Comparison of ENCODE assay signal across 19 mouse cellular contexts in genomic region chr2:58380020-58380419, GRCm38 (mm10). TPM values are rescaled to one million over a fixed set of nuclear protein-coding genes. Genes with fewer than 3 reads are reported as not detected.
DNase-seq lines count a peak whose midpoint lies in the region; ATAC-seq and TF ChIP-seq lines count a peak whose summit lies in the region.
"Had no signal": no experiment of that assay in that cellular context is flagged by ENCODE, and none has a peak within 500 bp of the region (broad histone marks: within the 10 kb centered on the region; RNA-seq: fewer than 3 reads in every experiment).

No protein-coding gene starts in this region.

- TF ChIP-seq CTCF in forebrain, postnatal 0 days (IDR thresholded peaks at IDR 0.05; ENCODE audit: low read depth): no peak
- TF ChIP-seq CTCF in gastrocnemius, adult 2 months (IDR thresholded peaks at IDR 0.05): no peak

- H3K27me3 ChIP-seq in forebrain, embryonic 13.5 days: no peaks in the 10 kb centered on the region
- H3K27me3 ChIP-seq in forebrain, postnatal 0 days (ENCODE audit: insufficient read depth, low read length): no peaks in the 10 kb centered on the region
- H3K27me3 ChIP-seq in hindbrain, embryonic 14.5 days (ENCODE audit: control insufficient read depth, insufficient read depth, low read length): no peaks in the 10 kb centered on the region
- H3K27me3 ChIP-seq in hindbrain, embryonic 11.5 days (ENCODE audit: control insufficient read depth, insufficient read depth, low read length): no peaks in the 10 kb centered on the region
- H3K27me3 ChIP-seq: heart, embryonic 13.5 days; hindbrain, embryonic 15.5 days had no signal

- no peak for DNase-seq in forebrain, postnatal 0 days
- peak; percentile 26 for DNase-seq in gastrocnemius, postnatal 10 days
- no peak for DNase-seq in gastrocnemius, adult 2 months
- DNase-seq in hindbrain, embryonic 14.5 days (ENCODE audit: low spot score): no peak
- no peak for DNase-seq in hindbrain, embryonic 11.5 days (ENCODE audit: low spot score)
- no peak for DNase-seq in frontal cortex, postnatal 10 days (ENCODE audit: low spot score in 2 of 2)
- DNase-seq: adrenal gland, postnatal 10 days; cerebellum, adult 11-12 months; cerebellum, adult 9-10 months; heart, postnatal 36 days; kidney, adult 8-10 months had no signal

- peak; percentile 50; the same call in 1 of the 2 replicates for ATAC-seq in forebrain, embryonic 13.5 days
- no peak for ATAC-seq in forebrain, postnatal 0 days
- 0 out of 2 replicates have a peak, but pooled peaks have one; percentile 16 for ATAC-seq in hindbrain, embryonic 14.5 days (ENCODE audit: low FRiP score)
- no peak for ATAC-seq in hindbrain, embryonic 11.5 days (ENCODE audit: low FRiP score)
- ATAC-seq: inflammation-experienced regulatory T-cells, adult 6 months; intestine, postnatal 0 days had no signal

- WGBS in forebrain, embryonic 13.5 days: 56% methylated on average over 5 of the region's 5 CpGs
- WGBS in forebrain, postnatal 0 days: 48% methylated on average over 5 of the region's 5 CpGs
- WGBS in hindbrain, embryonic 14.5 days: 59% methylated on average over 5 of the region's 5 CpGs
- WGBS in hindbrain, embryonic 11.5 days: 56% methylated on average over 5 of the region's 5 CpGs

- intact Hi-C loops in gastrocnemius, adult 2 months (cut with DNase I): no loop called here

- H3K27ac ChIP-seq in forebrain, embryonic 13.5 days: 0 out of 2 replicates have a peak overlapping the region, but pooled peaks have one; percentile 10
- H3K27ac ChIP-seq in forebrain, postnatal 0 days (ENCODE audit: low read depth, low read length): no peak overlapping the region
- H3K27ac ChIP-seq in gastrocnemius, adult 2 months: no peak overlapping the region
- no peak overlapping the region for H3K27ac ChIP-seq in hindbrain, embryonic 14.5 days
- no peak overlapping the region for H3K27ac ChIP-seq in hindbrain, embryonic 11.5 days (ENCODE audit: low read depth, low read length)
- H3K27ac ChIP-seq: embryonic facial prominence, embryonic 10.5 days; heart, embryonic 13.5 days; hindbrain, embryonic 15.5 days had no signal

- peaks cover 36% of the 10 kb centered on the region for H3K4me1 ChIP-seq in forebrain, embryonic 13.5 days
- H3K4me1 ChIP-seq in forebrain, postnatal 0 days (ENCODE audit: insufficient read depth): no peaks in the 10 kb centered on the region
- no peaks in the 10 kb centered on the region for H3K4me1 ChIP-seq in hindbrain, embryonic 14.5 days (replicated peaks; ENCODE audit: control insufficient read depth, insufficient read depth, low read length)
- no peaks in the 10 kb centered on the region for H3K4me1 ChIP-seq in hindbrain, embryonic 11.5 days (replicated peaks; ENCODE audit: control insufficient read depth, insufficient read depth, low read length)
- H3K4me1 ChIP-seq: embryonic facial prominence, embryonic 10.5 days; heart, embryonic 13.5 days; hindbrain, embryonic 15.5 days had no signal

- H3K4me2 ChIP-seq in forebrain, embryonic 13.5 days: no peak overlapping the region
- H3K4me2 ChIP-seq in forebrain, postnatal 0 days (ENCODE audit: low read depth): no peak overlapping the region
- H3K4me2 ChIP-seq in hindbrain, embryonic 14.5 days (replicated peaks): no peak overlapping the region
- H3K4me2 ChIP-seq in hindbrain, embryonic 11.5 days (replicated peaks; ENCODE audit: low read depth, low read length): no peak overlapping the region
- H3K4me2 ChIP-seq: heart, embryonic 13.5 days; hindbrain, embryonic 15.5 days had no signal

- no peak overlapping the region for H3K4me3 ChIP-seq in forebrain, embryonic 13.5 days
- no peak overlapping the region for H3K4me3 ChIP-seq in forebrain, postnatal 0 days (ENCODE audit: low read depth, low read length)
- H3K4me3 ChIP-seq in gastrocnemius, adult 2 months: no peak overlapping the region
- H3K4me3 ChIP-seq in hindbrain, embryonic 14.5 days (replicated peaks; ENCODE audit: low read length): no peak overlapping the region
- H3K4me3 ChIP-seq in hindbrain, embryonic 11.5 days (ENCODE audit: low read depth, low read length): no peak overlapping the region
- H3K4me3 ChIP-seq: embryonic facial prominence, embryonic 10.5 days; heart, embryonic 13.5 days; hindbrain, embryonic 15.5 days had no signal

- H3K9ac ChIP-seq in forebrain, embryonic 13.5 days: no peak overlapping the region
- H3K9ac ChIP-seq in forebrain, postnatal 0 days: no peak overlapping the region
- H3K9ac ChIP-seq in hindbrain, embryonic 14.5 days: no peak overlapping the region
- no peak overlapping the region for H3K9ac ChIP-seq in hindbrain, embryonic 11.5 days (ENCODE audit: low read depth, low read length)
- H3K9ac ChIP-seq: heart, embryonic 13.5 days; hindbrain, embryonic 15.5 days had no signal

- no peaks in the 10 kb centered on the region for H3K36me3 ChIP-seq in forebrain, embryonic 13.5 days (ENCODE audit: poor library complexity, severe bottlenecking)
- no peaks in the 10 kb centered on the region for H3K36me3 ChIP-seq in forebrain, postnatal 0 days (ENCODE audit: insufficient read depth)
- no peaks in the 10 kb centered on the region for H3K36me3 ChIP-seq in hindbrain, embryonic 14.5 days (replicated peaks; ENCODE audit: control insufficient read depth, insufficient read depth)
- no peaks in the 10 kb centered on the region for H3K36me3 ChIP-seq in hindbrain, embryonic 11.5 days (ENCODE audit: control insufficient read depth, insufficient read depth, low read length)
- H3K36me3 ChIP-seq: embryonic facial prominence, embryonic 10.5 days; heart, embryonic 13.5 days; hindbrain, embryonic 15.5 days had no signal

- H3K9me3 ChIP-seq in forebrain, embryonic 13.5 days (replicated peaks): no peaks in the 10 kb centered on the region
- H3K9me3 ChIP-seq in forebrain, postnatal 0 days (ENCODE audit: low read length): no peaks in the 10 kb centered on the region
- H3K9me3 ChIP-seq in hindbrain, embryonic 14.5 days (ENCODE audit: control insufficient read depth, low read length): 0 out of 2 replicates have a peak, but pooled peaks cover under 1% of the 10 kb centered on the region
- no peaks in the 10 kb centered on the region for H3K9me3 ChIP-seq in hindbrain, embryonic 11.5 days (ENCODE audit: control insufficient read depth, low read length)
- H3K9me3 ChIP-seq: embryonic facial prominence, embryonic 10.5 days; heart, embryonic 13.5 days; hindbrain, embryonic 15.5 days had no signal

RNA-seq across cellular contexts. Expression of gene Acvr1c, which starts 22.3 kb away (rescaled TPM):
- 0.57 and 0.88 TPM in 2 replicates for polyA plus RNA-seq in forebrain, embryonic 13.5 days (2015; fragmentation: Nextera tagmentation; extraction: Ambion mirVana)
- total RNA-seq in forebrain, postnatal 0 days (2014; rRNA removed): 1.6 and 2.7 TPM in 2 replicates
- polyA plus RNA-seq in forebrain, postnatal 0 days (2015; fragmentation: Nextera tagmentation; extraction: Ambion mirVana): 0.77 and 0.91 TPM in 2 replicates
- total RNA-seq in gastrocnemius, postnatal 10 days (2021): under 1 TPM; 0.54 to 0.70 TPM
- under 1 TPM; 0.05 to 0.61 TPM for total RNA-seq in gastrocnemius, adult 2 months (2021)
- polyA plus RNA-seq in hindbrain, embryonic 14.5 days (2014; fragmentation: Nextera tagmentation; extraction: Ambion mirVana): 0.58 and 0.63 TPM in 2 replicates
- 0.07 and 0.26 TPM in 2 replicates for polyA plus RNA-seq in hindbrain, embryonic 11.5 days (2014; fragmentation: Nextera tagmentation; extraction: Ambion mirVana)
- total RNA-seq: granulocyte monocyte progenitor cell, adult 5-6 weeks; MEL had no signal

Comparison
In these comparisons a context has a peak if more than half of its experiments do, and no peak if none do; other contexts are left out.
1. ATAC-seq: peak in forebrain, embryonic 13.5 days (single experiment) and hindbrain, embryonic 14.5 days (single experiment); none in forebrain, postnatal 0 days (single experiment) and hindbrain, embryonic 11.5 days (single experiment).